26 mouse cellular contexts compared by ENCODE assay signal in genomic region chr15:9427849-9428248, GRCm38 (mm10). TPM values are rescaled to one million over a fixed set of nuclear protein-coding genes. Genes with fewer than 3 reads are reported as not detected.
DNase-seq lines count a peak whose midpoint lies in the region; ATAC-seq and TF ChIP-seq lines count a peak whose summit lies in the region.
"Had no signal": no experiment of that assay in that cellular context is flagged by ENCODE, and none has a peak within 500 bp of the region (broad histone marks: within the 10 kb centered on the region; RNA-seq: fewer than 3 reads in every experiment).

No protein-coding gene starts in this region.

- peak; percentile 4 for DNase-seq in liver, adult 2 months (ENCODE audit: extremely low read depth, low read depth, low spot score)
- DNase-seq in liver = no peak
- DNase-seq in B cell, adult 2 months = peak; percentile 23 to 38
- DNase-seq in layer of hippocampus, postnatal 14 days (ENCODE audit: low spot score in 2 of 2) = no peak
- DNase-seq in adrenal gland, adult 2 months = no peak
- no peak for DNase-seq in kidney, adult 18-20 months
- DNase-seq: adrenal gland, postnatal 25 days; cerebellum, adult 9-10 months; gastrocnemius, adult 2 months; heart, postnatal 36 days; kidney, adult 8-10 months; kidney, postnatal 25 days; liver, embryonic 13.5 days; midbrain, embryonic 14.5 days had no signal

- H3K27me3 ChIP-seq in liver, adult 2 months (ENCODE audit: control insufficient read depth, insufficient read depth, low read length) = no peaks in the 10 kb centered on the region
- H3K27me3 ChIP-seq: embryonic facial prominence, embryonic 12.5 days; heart, embryonic 15.5 days; hindbrain, embryonic 15.5 days; limb, embryonic 12.5 days; liver, embryonic 13.5 days; lung, embryonic 15.5 days; megakaryocyte, embryonic 14.5 days; neural tube, embryonic 12.5 days had no signal

- H3K4me1 ChIP-seq in liver, adult 2 months (ENCODE audit: control insufficient read depth, insufficient read depth, low read length) = no peaks in the 10 kb centered on the region
- H3K4me1 ChIP-seq: embryonic facial prominence, embryonic 12.5 days; heart, embryonic 15.5 days; hindbrain, embryonic 15.5 days; limb, embryonic 12.5 days; liver, embryonic 13.5 days; lung, embryonic 15.5 days; neural tube, embryonic 12.5 days had no signal

- no peak overlapping the region for H3K4me3 ChIP-seq in liver, adult 2 months (ENCODE audit: insufficient read depth, low read depth, low read length)
- H3K4me3 ChIP-seq: embryonic facial prominence, embryonic 12.5 days; gastrocnemius, adult 2 months; heart, embryonic 15.5 days; hindbrain, embryonic 15.5 days; layer of hippocampus, adult 2 months; limb, embryonic 12.5 days; liver, embryonic 13.5 days; lung, embryonic 15.5 days; megakaryocyte, embryonic 14.5 days; neural tube, embryonic 12.5 days had no signal

- no peak overlapping the region for H3K27ac ChIP-seq in liver, adult 2 months (replicated peaks; ENCODE audit: insufficient read depth, low read depth, low read length)
- H3K27ac ChIP-seq: embryonic facial prominence, embryonic 12.5 days; gastrocnemius, adult 2 months; heart, embryonic 15.5 days; hindbrain, embryonic 15.5 days; layer of hippocampus, adult 2 months; limb, embryonic 12.5 days; liver, embryonic 13.5 days; lung, embryonic 15.5 days; neural tube, embryonic 12.5 days; stomach, postnatal 0 days had no signal

- H3K9ac ChIP-seq in liver, adult 2 months (ENCODE audit: low read depth, low read length) = no peak overlapping the region
- H3K9ac ChIP-seq: embryonic facial prominence, embryonic 12.5 days; heart, embryonic 15.5 days; hindbrain, embryonic 15.5 days; limb, embryonic 12.5 days; liver, embryonic 13.5 days; lung, embryonic 15.5 days; neural tube, embryonic 12.5 days had no signal

- H3K36me3 ChIP-seq in liver, adult 2 months (ENCODE audit: control insufficient read depth, insufficient read depth, low read length) = no peaks in the 10 kb centered on the region
- H3K36me3 ChIP-seq: embryonic facial prominence, embryonic 12.5 days; heart, embryonic 15.5 days; hindbrain, embryonic 15.5 days; limb, embryonic 12.5 days; liver, embryonic 13.5 days; lung, embryonic 15.5 days; neural tube, embryonic 12.5 days had no signal

- no peak for TF ChIP-seq CTCF in liver, adult 2 months (IDR thresholded peaks at IDR 0.05; ENCODE audit: low read depth, low read length)

- H3K79me2 ChIP-seq in liver, adult 2 months (ENCODE audit: control insufficient read depth, insufficient read depth, low read length) = no peaks in the 10 kb centered on the region

- TF ChIP-seq POLR2A in liver, adult 2 months (IDR thresholded peaks at IDR 0.05; ENCODE audit: extremely low read depth, insufficient read depth, low read length) = no peak

- ATAC-seq in common myeloid progenitor, adult 5-6 weeks (replicated peaks; ENCODE audit: low read depth, poor library complexity, severe bottlenecking) = peak; percentile 89
- peak; percentile 69 for ATAC-seq in neutrophil, adult 5-6 weeks (ENCODE audit: extremely low read depth, insufficient number of reproducible peaks, low FRiP score, poor library complexity, severe bottlenecking)

RNA-seq across cellular contexts. Expression of gene Capsl, which starts 8.0 kb away (rescaled TPM):
- 0.47 and 0.55 TPM in 2 replicates for total RNA-seq in liver, adult 2 months (2014; rRNA removed)
- 0.10 TPM in 1 of 2 replicates, not detected in the other for polyA plus RNA-seq in liver, adult 2 months (2012; rRNA removed)
- total RNA-seq in common myeloid progenitor, adult 5-6 weeks (2017) = 0.46 TPM in 1 of 2 replicates, not detected in the other
- total RNA-seq in neutrophil, adult 5-6 weeks (2017) = not detected in 2 replicates
- total RNA-seq in layer of hippocampus, postnatal 14 days (2021) = 1 to 10 TPM; 5.3 to 6.5 TPM
- not detected for total RNA-seq in adrenal gland, adult 2 months (2021)
- polyA plus RNA-seq in adrenal gland, adult 2 months (2012; rRNA removed) = not detected in 2 replicates
- total RNA-seq: adrenal gland, postnatal 25 days; gastrocnemius, adult 2 months; gastrocnemius, postnatal 4 days; heart, postnatal 36 days had no signal

Comparison
In these comparisons a context has a peak if more than half of its experiments do, and no peak if none do; other contexts are left out.
1. DNase-seq: peak in liver, adult 2 months (single experiment) and B cell, adult 2 months (2 of 2); none in liver (single experiment), layer of hippocampus, postnatal 14 days (0 of 2), adrenal gland, adult 2 months (single experiment) and kidney, adult 18-20 months (single experiment).